Mouse (Mus musculus): ENCODE data around the gene Hoxd4.

DNA sequence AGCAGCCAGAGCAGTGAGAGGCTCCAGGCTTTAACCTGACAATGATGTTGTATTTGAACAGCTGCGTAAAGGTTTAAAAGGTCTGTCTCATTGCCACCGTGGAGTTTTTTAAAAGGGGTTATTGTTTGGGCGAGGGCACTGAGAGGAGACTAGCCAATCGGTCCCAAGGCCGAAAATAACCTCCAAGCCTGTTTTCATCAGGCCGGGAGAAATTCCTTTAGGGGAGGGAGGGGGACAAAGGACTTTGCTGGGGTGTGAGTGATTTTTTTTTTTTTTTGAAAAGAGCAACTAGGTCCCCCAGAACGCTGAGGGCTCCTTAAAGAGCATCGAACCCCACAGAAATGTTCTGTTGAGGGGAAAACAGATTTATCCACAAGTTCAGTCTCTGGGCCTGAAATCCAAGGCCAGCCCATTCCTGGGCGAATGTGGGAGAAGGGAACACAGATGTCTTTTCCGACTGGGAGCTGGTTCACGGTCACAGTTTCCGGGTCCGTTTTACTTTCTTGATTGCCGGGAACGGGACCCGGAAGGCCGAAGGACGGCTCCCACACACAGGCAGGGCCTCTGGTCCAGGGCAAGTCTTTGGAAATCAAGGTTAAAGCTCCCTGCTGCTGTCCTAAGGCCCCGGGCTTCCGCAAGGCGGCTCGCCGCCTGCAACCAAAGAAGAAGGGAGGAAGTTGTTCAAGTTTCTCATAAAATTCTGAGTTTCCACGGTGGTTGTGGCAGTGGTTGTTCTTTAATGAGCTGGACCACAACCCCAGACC is 22.0 kb upstream of the Hoxd4 start:
- TF ChIP-seq CTCF (conservative IDR thresholded peaks at IDR 0.05; ENCODE audit: insufficient read depth, insufficient read length, low read depth, low read length) (no peak), POLR2A (IDR thresholded peaks at IDR 0.05; ENCODE audit: low read depth, low read length) (no peak)
